Mouse (Mus musculus) splenic B cell, adult 2 months (primary cell): ENCODE results near the gene Vwa3b.

Experiments
- DNase-seq: peaks from one replicate; pipeline ENCODE4 v3.0.0-alpha.2; 2011; ENCODE audit warnings: low read depth, low spot score
- H3K27me3 ChIP-seq: 2 replicates; pipeline ENCODE4 v1.6.1; 2012; ENCODE audit warnings: mild to moderate bottlenecking, low read length, moderate library complexity, mixed read lengths; ENCODE audit not compliant: control insufficient read depth, poor library complexity, insufficient read depth, severe bottlenecking
- H3K36me3 ChIP-seq: 2 replicates; pipeline ENCODE4 v1.6.1; 2012; ENCODE audit warnings: mild to moderate bottlenecking, low read length, moderate library complexity, mixed read lengths; ENCODE audit not compliant: control insufficient read depth, poor library complexity, insufficient read depth, severe bottlenecking

Gene Vwa3b

DNA sequence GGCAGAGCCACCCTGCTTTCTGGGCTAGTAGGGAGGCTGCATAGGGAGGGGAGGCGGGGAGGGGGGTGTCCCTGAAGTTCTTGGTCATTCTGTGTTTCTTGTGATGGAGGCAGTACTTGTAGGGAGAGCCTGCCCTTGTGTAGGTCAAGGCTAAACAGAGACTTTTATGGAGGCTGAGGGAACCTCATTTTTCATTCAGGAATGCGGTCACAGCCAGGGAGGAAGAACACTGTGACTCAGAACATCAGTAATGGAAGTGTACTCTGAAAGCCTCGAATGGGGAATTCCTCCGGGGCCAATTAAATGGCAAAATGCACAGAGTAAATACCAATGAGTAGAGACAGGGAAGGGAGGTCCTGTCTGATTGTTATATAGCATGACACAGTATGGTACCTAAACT is 37.4 kb downstream of the Vwa3b start:
- H3K36me3 ChIP-seq: no peaks in the 10 kb centered on the region
- no peaks in the 10 kb centered on the region for H3K27me3 ChIP-seq
- DNase-seq: no peak

DNA sequence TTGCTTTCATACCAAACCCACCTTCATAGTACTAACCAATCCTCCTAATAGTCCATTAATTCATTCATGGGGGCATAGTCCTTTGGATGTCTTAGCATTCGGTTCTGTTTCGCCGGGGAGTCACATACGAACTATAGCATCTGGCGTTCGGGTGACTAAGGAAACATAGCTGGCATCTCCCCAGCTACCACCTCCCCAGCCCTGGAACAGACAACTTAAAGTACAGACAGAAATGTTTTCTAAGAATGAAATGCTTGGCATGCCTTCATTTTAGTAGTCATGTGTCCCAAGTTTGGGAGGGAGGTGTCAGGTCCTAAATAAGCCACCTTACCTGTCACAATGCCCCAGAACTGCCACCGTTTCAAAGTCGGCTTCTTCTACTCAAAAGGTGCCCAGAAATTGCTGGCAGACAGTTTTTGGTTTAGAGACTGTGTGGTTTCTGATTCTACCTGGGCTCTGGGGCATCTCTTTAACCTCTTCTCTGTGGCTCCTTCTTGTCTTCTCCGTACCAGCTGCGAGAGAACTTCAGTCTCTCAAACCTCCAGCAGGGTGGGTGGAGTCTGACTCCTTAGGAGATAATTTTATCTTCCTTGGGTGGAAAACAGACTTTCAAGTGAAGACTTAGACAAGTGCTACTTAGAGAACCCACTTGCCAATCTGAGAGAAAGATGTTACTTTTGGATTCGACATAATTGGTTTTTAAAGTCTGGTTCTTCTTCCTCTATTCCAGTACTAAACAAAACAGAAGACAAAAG is 39.4 kb downstream of the Vwa3b start:
- Histone ChIP-seq H3K36me3 (no peaks in the 10 kb centered on the region), H3K27me3 (no peaks in the 10 kb centered on the region)
- no peak for DNase-seq

- DNase-seq: no peak
- Histone ChIP-seq H3K27me3 (no peaks in the 10 kb centered on the region), H3K36me3 (no peaks in the 10 kb centered on the region)
Measured at GRCm38 (mm10) chr1:37075759-37076158, 49.4 kb downstream of the Vwa3b start.

- no peak for DNase-seq
- Histone ChIP-seq H3K27me3 (no peaks in the 10 kb centered on the region), H3K36me3 (no peaks in the 10 kb centered on the region)
Measured at GRCm38 (mm10) chr1:37077266-37077665, 50.9 kb downstream of the Vwa3b start.

GRCm38 (mm10) chr1:37077955-37078549 is 51.7 kb downstream of the Vwa3b start:
- H3K27me3 ChIP-seq: no peaks in the 10 kb centered on the region
- no peak for DNase-seq
- no peaks in the 10 kb centered on the region for H3K36me3 ChIP-seq

DNA sequence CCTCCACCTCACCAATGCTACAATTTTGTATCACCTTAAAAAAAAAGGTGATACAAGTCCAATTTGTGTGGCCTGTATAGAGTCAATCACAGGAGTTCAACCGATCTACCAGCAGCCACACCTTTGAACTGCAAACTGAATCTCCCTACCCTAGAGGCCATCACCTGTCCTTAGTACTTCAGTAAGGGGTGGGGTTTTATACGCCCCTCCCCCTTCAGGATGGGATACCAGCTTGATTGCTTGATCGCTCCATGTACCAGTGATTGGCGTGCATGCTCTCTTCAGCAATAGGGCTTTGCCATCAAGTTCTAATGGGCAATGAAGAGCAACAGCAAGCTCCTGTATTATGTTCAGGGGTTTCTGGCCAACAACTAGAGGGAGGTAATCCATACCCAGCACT is 54.0 kb downstream of the Vwa3b start:
- Histone ChIP-seq H3K36me3 (no peaks in the 10 kb centered on the region), H3K27me3 (no peaks in the 10 kb centered on the region)
- DNase-seq: no peak

DNA sequence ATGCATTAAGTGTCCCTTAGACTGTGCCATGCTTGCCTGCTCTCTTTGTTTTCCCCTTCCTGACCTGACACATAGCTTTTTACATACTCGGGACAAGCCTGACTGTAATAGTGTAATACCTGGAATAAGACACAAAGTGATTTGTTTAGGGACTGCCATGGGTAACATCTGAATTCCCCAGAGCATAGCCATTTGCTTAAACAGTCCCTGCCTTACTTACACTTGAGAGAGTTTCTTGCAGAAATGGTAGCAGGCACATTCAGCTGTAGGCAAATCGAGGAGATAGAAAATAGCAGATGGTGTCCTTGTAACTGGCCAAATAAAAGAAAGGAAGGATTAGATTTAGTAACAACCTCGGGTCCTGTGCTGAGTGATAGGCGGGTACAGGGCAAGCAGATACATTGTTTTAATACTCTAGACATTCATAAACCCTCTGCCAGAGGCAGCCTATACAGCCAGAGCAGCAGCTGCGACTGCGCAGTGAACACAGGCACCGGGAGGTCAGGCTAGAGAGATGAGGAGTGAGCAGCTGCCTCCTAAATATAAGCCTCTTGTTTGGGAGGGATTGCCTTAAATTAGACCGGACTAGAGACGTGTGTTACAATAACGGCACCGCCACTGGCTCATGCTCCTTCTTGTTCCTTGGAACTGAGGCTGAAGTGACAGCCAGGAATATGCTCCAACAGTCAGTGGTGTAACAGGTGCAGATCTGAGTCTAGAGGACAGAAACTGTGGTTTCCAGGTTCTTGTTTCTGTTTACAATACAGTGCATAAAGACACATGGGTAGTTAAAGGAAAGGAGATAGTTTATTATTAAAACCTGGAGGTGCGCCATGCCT is 55.2 kb downstream of the Vwa3b start:
- no peaks in the 10 kb centered on the region; the same call in 1 of the 2 replicates for H3K27me3 ChIP-seq
- no peaks in the 10 kb centered on the region for H3K36me3 ChIP-seq
- DNase-seq: peak; percentile 22

- no peak for DNase-seq
- Histone ChIP-seq H3K36me3 (no peaks in the 10 kb centered on the region), H3K27me3 (no peaks in the 10 kb centered on the region; the same call in 1 of the 2 replicates)
Measured at GRCm38 (mm10) chr1:37082215-37082464, 55.7 kb downstream of the Vwa3b start.

GRCm38 (mm10) chr1:37084075-37084474 is 57.7 kb downstream of the Vwa3b start:
- no peaks in the 10 kb centered on the region for H3K36me3 ChIP-seq
- no peaks in the 10 kb centered on the region; the same call in 1 of the 2 replicates for H3K27me3 ChIP-seq
- no peak for DNase-seq

DNA sequence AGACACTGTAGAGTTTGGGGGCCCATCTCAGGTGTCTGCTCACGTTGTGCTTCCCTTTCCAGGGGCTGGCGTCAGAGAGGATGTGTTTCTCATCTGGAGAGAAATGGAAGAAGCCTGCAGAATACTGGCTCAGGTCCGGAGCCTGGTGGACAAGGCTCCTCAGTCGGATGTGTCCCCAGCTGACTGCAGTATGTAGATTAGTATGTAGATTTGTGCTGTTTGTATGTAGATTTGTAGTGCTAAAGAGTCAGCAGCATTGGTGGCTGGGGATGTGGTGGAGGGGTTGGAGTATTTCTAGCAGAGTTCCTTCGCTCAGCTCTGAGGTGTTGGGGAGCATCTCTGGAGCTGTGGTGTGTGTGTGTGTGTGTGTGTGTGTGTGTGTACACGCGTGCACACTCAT is 58.8 kb downstream of the Vwa3b start:
- DNase-seq: no peak
- H3K27me3 ChIP-seq: no peaks in the 10 kb centered on the region; the same call in 1 of the 2 replicates
- H3K36me3 ChIP-seq: no peaks in the 10 kb centered on the region

GRCm38 (mm10) chr1:37089191-37089590 is 62.8 kb downstream of the Vwa3b start:
- DNase-seq: no peak
- no peaks in the 10 kb centered on the region; the same call in 1 of the 2 replicates for H3K27me3 ChIP-seq
- H3K36me3 ChIP-seq: no peaks in the 10 kb centered on the region

DNA sequence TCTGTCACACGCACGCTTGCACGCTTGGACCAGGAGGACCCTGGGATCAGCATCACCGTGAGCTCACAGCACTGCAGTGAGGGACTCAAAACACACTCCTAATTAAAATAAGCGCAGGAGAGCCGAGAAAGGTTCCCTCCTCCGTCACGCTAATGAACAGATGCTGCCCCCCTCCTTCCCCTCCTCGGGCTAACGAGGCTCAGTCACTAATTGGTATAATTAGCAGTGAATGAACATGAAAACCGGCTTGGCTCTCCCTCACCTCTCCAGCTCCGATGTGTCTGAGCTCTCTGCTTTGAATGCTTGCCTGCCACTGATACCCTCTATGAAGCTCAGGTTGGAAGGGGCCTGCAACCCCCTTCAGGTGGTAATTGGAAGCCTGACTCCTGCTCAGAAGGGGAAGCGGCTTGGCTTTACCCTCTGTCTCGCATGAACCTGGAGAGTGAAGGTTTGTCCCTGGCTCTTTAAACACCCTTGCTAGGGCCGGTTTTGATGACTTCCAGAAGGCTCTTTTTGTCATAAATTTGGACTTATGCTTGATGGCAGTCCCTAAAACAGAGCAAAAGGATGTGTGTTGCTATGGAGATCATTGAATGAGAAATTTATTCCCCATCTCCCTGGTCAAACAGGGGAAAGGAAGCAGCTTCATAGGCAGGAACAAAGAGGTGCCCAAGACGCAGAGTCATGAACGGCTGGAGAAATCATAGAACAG is 71.1 kb downstream of the Vwa3b start:
- H3K36me3 ChIP-seq: no peaks in the 10 kb centered on the region
- DNase-seq: no peak
- H3K27me3 ChIP-seq: peaks cover 2% of the 10 kb centered on the region; the same call in 1 of the 2 replicates

- no peaks in the 10 kb centered on the region for H3K36me3 ChIP-seq
- peaks cover 2% of the 10 kb centered on the region; the same call in 1 of the 2 replicates for H3K27me3 ChIP-seq
- no peak for DNase-seq
Measured at GRCm38 (mm10) chr1:37098094-37098555, 71.7 kb downstream of the Vwa3b start.

GRCm38 (mm10) chr1:37100361-37100760 is 74.0 kb downstream of the Vwa3b start:
- Histone ChIP-seq H3K27me3 (peaks cover 2% of the 10 kb centered on the region; the same call in 1 of the 2 replicates), H3K36me3 (no peaks in the 10 kb centered on the region)
- DNase-seq: no peak
